Mouse (Mus musculus) heart, postnatal 10 days (tissue): ENCODE results near the gene Hnrnpa3. TPM values are rescaled to one million over a fixed set of nuclear protein-coding genes. Genes with fewer than 3 reads are reported as not detected.
"Not testable (repeated sequence)": the region's sequence is repeated elsewhere in the genome, so short reads cannot be mapped to it uniquely, and the experiment has no call there.

Experiments
- DNase-seq, 2 experiments: peaks; one replicate each; pipeline ENCODE4 v3.0.0; 2021
- intact Hi-C: fragments of 180-260 bp; cut with DNase I; formaldehyde crosslinking; loops from one replicate; pipeline ENCODE4 v1.15.1; 2025
- total RNA-seq, 2 experiments: library from RNA; stranded (reverse); gene quantifications; 2 replicates each; pipeline ENCODE4 v1.2.3; 2021

Hnrnpa3 gene
- total RNA-seq, 2 experiments from 2014 or later = 336 to 360 TPM

DNA sequence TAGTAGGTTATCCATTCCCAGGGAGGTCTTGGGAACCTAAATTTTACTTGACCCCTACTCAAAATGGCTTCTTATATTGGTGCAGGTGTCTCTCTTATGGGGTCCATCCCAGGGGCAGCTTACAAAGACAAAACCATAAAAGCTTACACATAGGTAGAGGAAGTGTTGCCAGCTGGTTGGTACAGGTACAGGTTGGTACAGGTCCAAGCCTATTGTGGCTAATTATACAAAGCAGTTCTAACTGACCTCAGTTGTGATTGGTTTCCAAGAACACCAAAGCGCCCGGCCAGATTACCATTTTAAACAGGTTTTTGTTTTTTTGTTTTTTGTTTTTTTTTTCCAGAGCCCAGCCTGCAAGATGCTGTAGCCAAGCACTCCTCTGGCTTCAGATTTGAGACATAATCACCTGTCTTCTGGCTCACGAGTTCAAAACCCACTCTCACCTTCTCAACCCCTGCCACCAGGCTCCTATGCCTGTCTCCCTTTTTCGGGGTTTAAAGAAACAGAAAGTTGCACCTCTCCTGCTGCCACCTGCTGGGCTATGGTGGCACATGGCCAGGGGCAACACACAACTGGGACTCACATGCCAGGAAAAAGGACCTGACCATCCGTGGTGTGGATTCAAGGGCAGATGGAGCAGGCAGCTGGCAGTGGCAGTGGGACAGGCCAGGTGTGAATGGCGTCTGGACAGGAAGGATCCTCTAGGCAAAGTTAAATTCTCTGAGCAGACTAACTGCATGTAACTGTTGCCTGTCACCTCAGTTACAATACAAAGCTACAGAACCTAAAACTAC, 22.6 kb upstream of the Hnrnpa3 start:
- peak in 1 of 2 experiments; percentile 45 for DNase-seq
- intact Hi-C loops = no loop called here

DNA sequence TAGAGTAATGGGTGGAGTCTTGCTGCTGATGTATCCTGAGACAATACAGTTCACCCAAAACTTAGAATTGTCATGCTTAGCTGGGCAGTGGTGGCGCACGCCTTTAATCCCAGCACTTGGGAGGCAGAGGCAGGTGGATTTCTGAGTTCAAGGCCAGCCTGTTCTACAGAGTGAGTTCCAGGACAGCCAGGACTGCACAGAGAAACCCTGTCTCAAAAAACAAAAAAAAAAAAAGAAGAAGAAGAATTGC, 22.1 kb upstream of the Hnrnpa3 start:
- DNase-seq, intact Hi-C loops: not testable (repeated sequence)

DNA sequence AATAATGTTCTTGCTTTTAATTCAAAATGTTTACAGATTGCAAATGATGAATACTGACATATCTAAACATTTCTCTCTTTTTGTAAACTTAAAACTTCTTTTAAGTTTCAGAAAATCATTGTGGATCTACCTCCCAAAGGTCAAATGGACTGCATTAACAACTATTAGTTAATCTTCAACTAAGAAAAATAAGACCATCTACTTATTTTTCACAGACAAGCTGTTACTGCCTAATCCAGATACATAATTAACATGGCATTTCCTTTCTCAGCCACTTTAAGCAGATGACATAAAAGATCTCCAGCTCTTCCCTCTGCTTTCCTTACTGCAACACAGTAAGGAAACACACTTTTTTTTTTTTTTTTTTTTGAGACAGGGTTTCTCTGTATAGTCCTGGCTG, 21.7 kb upstream of the Hnrnpa3 start:
- DNase-seq = no peak
- intact Hi-C loops = no loop called here

DNA sequence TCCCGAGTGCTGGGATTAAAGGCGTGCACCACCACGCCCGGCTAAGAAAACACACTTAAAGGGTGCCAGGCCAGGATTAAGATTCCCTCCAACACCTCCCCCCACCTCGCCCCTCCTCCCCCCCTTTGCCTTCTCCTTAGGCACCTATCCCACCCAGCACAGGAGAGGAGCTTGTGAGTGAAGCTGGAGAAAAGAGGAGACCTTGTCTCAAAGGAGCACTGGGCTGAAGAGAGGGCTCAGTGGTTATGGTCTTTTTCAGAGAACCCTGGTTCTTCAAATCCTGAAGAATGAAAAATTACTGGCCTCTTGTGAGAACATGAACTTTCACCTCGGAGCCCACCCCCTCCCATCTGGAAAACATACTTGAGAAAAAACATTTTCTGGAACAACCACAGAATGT, 21.2 kb upstream of the Hnrnpa3 start:
- intact Hi-C loops = not testable (repeated sequence)

DNA sequence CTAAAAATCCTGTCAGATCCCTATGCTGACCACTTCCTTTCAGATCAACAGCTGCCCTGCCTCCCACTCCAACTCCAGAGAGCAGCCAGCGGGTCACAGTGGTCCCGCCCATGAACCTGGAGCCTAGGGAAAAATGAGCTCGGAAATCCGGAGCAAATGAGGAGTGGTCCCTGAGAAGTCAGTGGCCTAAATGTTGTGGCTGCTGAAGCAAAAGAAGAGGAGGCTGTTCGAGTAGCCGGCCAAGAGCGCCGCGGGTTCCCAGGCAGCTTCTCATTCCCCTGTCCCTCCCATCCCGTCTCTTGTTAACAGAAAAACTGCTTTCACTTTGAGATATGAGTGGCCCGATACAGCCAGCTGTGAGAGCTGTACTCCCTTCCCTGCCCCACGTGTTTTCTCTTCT, 19.5 kb upstream of the Hnrnpa3 start:
- peak in 1 of 2 experiments; percentile 31 for DNase-seq
- intact Hi-C loops = not testable (repeated sequence)

More for the DNA sequence above, 21.2 kb upstream of the Hnrnpa3 start:
- not testable (repeated sequence) for DNase-seq

DNA sequence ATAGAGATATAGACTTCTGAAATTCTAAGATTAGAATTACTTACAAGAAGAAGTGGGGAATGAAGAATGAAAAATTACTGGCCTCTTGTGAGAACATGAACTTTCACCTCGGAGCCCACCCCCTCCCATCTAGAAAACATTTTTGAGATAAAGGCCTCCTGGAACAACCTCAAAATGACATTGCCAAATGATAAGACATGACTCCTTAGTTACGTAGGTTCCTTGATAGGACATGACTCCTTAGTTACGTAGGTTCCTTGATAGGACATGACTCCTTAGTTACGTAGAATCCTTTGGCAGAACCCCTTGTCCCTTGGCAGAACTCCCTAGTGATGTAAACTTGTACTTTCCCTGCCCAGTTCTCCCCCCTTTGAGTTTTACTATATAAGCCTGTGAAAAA, 16.7 kb upstream of the Hnrnpa3 start:
- intact Hi-C loops, DNase-seq: not testable (repeated sequence)

DNA sequence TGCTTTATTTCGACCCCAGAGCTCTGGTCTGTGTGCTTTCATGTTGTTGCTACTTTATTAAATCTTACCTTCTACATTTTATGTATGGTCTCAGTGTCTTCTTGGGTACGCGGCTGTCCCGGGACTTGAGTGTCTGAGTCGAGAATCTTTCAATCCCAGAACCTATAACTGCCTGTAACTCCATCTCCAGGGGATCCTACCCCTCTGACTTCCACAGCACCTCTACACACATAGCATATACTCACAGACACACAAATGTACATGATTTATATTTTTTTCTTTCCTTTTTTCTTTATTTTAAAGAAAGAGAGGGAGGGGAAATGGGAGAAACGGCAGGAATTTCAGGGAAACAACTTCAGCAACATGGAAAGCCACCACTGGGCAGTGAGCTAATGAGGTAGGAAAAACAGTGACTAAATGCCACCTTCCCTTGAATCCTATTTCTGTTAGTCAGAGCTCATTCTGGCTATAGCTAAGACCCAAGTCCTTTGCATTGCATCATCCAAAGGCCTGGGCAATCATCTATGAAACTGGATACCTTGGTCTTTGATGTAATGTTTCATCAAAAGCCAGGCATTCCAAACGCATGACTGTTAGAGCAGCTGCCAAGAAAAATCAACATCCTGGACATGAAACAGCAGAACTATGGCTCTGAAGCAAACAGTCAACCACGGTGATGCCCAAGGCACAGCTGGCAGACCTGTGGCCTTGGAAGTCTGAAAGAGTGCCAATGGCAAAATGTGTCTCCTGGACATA, 16.1 kb upstream of the Hnrnpa3 start:
- intact Hi-C loops = no loop called here
- DNase-seq = peak; percentile 68 to 70

DNA sequence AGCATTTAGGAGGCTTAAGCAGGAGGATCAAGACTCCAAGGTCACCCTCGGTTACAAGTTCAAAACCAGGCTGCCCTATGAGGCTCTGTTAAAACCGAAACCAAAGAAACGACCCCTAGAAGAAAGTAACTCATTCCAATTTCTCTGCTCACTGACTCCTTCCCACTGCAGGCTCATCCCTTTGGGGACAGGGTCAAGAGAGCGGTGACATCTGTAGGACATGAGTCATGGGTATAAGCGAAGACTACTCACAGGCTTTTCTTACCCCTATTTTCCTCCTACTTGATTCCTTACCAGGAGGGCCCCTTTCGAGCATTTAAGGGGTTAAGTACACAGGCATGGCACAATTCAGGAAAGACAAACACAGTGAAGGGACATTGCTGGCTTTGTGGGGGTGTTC, 15.1 kb upstream of the Hnrnpa3 start:
- intact Hi-C loops = no loop called here
- DNase-seq = no peak

DNA sequence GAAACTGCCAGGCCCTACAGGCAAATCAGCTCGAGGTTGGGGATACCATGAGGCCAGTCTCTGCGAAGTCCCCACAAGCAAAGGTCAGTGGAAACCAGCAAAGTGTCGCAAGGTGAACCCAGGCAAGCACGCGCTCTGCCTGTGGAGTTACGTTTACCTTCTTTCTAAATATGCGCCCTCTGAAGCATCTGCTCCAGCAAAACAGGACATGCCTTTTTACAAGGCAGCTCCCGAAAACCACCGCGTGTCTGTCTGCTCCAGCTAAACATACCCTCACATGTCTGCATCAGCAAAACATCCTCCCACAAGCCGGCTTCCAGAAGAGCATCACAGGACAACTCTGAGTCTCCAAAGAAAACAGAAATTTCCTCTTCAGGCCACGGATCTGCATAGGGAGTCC, 13.8 kb upstream of the Hnrnpa3 start:
- intact Hi-C loops = no loop called here
- no peak for DNase-seq

DNA sequence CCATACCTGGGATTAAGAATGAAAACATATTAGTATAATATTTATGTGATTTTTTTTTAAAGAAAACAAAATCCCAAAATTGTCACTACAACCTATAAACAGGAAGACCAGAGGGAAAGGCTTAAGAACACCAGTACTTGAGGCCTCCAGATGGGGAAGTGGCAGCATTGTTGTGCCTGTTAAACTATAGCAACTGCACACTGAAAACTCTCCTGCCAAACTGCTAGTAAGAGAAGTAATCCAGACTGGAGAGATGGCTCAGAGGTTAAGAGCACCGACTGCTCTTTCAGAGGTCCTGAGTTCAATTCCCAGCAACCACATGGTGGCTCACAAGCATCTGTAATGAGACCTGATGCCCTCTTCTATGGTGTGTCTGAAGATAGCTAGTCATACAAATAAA, 8.6 kb upstream of the Hnrnpa3 start:
- intact Hi-C loops = no loop called here
- no peak for DNase-seq

DNA sequence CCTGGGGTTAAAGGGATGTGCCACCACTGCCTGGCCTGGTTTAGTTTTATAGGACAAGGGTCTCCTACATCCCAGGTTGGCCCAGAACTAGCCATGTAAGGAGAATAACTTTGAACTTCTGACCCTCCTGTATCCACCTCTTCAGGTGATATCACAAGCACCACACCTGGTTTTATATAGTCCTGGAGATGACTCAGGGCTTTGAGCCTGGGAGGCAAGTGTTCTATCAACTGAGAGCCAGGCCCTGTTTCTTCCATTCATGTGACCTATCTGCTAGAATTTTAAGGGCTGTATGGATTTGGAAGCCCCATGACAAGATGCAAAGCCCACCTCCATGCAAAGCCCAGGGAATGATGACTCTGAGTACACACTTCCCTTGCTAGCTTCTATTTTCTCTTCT, 5.9 kb upstream of the Hnrnpa3 start:
- intact Hi-C loops = no loop called here
- DNase-seq = no peak

DNA sequence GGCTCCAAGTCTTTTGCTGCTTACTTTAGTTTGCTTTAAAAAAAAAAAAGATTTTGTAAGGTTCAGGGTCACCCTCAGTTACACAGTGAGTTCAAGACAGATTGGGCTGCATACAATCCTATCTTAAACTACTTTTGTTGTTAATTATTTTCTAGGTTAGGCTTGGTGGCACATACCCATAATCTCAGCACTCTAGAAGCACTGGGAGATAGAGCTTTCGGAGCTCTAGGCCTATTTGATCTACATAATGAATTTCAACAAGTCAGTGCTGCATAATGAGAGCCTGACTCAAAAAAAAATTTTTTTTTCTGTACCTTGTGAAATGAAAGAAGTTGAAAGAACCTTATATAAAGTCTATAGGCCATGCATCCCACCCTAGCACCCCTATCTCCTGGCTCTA, 4.4 kb upstream of the Hnrnpa3 start:
- intact Hi-C loops = no loop called here
- no peak for DNase-seq

DNA sequence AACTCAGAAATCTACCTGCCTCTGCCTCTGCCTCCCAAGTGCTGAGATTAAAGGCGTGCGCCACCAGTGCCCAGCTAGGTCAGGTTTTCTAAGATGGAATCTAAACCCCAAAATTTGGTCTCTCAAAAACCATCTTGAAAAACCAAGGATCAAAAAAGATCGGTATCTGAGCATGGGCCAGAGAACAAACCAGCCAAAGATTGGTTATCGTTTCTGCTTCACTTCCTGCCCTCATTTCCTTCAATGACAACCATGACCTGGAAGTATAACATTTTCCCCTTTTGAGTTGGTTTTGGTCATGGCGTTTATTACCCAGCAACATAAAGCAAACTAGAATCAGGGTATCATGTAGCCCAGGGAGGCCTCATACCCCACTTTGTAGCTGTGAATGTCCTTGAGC, 2.1 kb upstream of the Hnrnpa3 start:
- intact Hi-C loops = no loop called here

DNA sequence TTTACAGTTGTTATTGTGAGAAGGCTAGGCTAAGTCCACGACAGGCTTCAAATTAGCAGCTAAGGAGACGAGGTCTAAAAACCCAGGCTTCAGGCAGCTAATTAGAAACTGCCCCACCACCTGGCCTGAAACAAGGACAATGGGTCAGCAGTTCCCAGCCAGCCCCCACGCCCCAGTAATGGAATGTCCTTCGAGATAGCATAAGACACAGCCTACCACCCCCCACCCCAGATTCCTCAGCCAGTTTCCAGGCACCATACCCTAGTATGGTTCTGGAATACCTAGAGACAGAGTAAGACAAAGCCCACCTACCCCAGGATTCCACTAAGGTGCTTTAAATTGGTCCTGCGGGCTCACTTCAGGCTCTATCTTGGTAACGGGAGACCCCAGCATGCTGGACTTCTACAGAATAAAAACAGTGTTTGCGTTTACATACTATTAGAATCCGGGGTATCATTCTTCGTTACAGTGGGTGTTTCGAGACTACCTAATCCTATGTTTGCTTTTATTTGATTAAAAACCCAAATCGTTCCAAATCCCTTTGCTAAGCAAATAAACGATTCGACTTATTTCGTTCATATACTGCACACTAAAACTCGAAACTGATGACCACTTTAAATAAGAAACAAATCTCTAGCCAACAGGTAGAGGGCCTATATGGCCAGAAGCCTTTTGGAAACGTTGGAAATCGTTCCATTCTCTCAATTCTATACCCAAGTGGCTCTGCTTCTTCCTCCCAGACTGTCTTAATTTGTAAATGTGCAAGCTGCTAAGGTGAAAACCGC, 962 bp upstream of the Hnrnpa3 start:
- intact Hi-C loops = loop anchor here (2.0 kb wide), 1 partner anchor 45 kb away; no protein-coding TSS in a partner anchor
- peak; percentile 50 for DNase-seq

More for the DNA sequence above, 2.1 kb upstream of the Hnrnpa3 start:
- no peak for DNase-seq

DNA sequence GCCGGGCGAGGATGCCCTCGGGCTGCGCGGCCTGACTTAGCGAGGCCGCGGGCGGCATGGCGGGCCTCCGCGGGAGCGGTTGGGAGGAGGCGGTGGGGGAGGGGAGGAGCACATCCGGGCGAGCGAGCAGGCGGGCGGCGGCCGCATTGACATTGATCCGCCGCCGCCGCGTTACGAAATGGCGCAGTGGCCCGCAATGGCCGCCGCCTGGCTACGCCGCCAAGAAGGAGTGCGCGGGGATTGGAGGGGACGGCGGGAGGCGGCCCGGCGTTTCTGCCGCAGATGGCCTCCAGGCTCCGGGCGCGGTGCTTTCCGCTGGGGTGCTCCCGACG, 534 bp downstream of the Hnrnpa3 start:
- intact Hi-C loops = loop anchor here (2.0 kb wide), 1 partner anchor 47 kb away; no protein-coding TSS in a partner anchor

DNA sequence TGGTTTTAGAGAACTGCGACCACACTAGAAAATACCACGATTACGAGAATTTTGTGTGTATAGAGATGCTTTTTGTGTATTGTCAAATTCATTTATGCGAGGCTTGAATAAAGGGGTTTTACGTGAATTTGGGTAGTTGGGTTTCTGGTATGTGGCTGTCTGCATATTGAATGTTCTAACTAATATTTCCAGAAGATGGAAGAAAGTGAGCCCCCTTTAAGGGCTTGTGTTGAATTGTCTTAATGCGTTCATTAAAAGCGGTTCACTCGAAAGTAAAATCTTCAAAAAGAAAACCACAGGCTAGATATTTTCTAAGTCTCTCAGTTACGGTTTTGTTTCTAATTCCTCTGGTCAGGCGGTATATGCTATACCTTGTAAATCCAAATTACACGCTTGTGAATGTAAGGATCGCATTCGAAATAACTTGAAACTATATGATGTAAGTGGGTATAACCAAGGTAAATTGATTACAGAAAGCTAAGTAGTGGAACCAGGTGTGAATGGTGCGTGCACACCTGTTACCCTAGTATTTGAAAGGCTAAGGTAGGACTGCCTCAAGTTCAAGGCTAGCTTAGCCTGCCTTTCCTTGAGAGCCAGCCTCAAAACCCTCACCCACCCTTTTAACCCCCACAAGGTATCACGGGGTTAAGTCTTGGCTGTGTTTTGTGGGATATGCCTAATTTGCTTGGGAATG, 1.3 kb downstream of the Hnrnpa3 start:
- no peak for DNase-seq
- intact Hi-C loops = loop anchor here (2.0 kb wide), 1 partner anchor 44 kb away; the partner anchor contains the start of gene Nfe2l2

More for the DNA sequence above, 534 bp downstream of the Hnrnpa3 start:
- DNase-seq = peak; percentile 95 to 96

DNA sequence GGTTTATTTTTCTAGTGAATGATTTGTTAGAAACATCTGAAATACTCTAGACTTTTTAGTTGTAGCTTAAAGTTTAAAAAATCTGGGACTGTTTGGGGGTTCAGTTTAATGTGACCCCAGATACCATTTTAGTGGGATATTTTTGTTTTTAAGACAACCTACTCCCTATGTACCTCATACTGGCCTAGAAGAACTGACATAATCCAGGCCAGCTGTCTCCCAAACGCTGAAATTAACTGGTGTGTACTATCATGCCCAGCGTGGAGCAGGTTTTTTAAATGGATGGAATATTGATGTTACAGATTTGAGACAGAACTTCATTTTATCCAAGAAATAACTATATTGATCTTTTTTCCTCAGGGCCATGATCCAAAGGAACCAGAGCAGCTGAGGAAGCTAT, 2.0 kb downstream of the Hnrnpa3 start:
- no peak for DNase-seq
- intact Hi-C loops = loop anchor here (1.0 to 2.0 kb wide), 2 partner anchors 9 to 44 kb away; partner anchors contain the start of gene Nfe2l2

DNA sequence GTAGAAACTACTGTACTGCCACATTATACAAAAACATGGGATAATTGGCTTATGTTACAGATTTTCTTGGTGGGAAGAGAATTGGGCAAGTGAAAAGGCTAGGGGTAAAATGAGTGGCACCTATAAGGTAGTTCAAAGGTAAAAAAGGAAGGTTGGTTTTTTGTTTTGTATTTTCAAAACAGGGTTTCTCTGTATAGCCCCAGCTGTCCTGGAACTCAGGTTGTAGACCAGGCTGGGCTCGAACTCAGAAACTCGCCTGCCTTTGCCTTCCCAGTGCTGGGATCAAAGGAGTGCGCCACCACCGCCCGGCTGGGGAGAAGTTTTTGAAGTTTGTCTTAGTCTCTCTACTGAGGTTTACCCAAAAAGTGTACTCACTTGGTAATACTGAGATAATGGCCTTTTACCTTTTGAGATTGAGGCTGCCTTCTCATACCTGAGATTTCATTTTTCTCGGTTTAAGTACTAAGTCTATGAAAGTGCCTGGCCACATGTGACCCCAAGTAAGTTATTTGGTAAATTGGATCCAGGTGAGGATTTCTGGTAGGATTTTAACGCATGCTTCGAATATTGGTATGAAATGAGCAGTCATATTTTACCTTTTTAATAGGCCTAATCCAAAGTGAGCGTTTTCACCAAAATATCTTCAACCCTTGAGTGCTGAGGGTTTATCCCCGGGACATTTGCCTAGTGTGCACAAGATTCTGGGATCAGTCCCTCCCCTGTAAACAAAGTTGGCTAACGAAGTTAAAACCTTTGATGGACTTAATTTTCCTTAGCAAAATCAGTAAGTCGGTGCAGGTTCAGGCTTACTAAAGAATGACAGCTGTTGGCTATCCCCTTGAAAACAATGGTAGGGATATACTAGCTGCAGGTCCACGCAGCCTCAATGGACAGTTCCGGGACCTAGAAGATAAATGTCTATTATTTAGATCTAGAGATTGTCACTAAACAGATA, 10.7 kb downstream of the Hnrnpa3 start:
- intact Hi-C loops = loop anchor here (1.0 kb wide), 1 partner anchor 8 kb away; no protein-coding TSS in a partner anchor
- no peak for DNase-seq
